Mouse (Mus musculus) adrenal gland, adult 18-20 months (tissue): ENCODE results near the gene Art3. TPM values are rescaled to one million over a fixed set of nuclear protein-coding genes. Genes with fewer than 3 reads are reported as not detected.

Experiments used
- DNase-seq, 2 experiments: peaks; one replicate each; pipeline ENCODE4 v3.0.0; 2021 to 2022; ENCODE audit warnings: low spot score in 2 of 2
- total RNA-seq, 2 experiments: library from RNA; stranded (reverse); gene quantifications; 1 replicate in 1 of 2; 2 replicates in 1 of 2; pipeline ENCODE4 v1.2.3; 2021

The Art3 gene
- total RNA-seq, 2 experiments from 2014 or later = 48.5 to 78.3 TPM

- no peak for DNase-seq
These were observed 43.7 kb downstream of the Art3 start for GRCm38 (mm10) chr5:92375368-92375767.

- no peak for DNase-seq
These were observed 45.3 kb downstream of the Art3 start for GRCm38 (mm10) chr5:92376795-92377405.

GRCm38 (mm10) chr5:92381550-92382348 is 50.1 kb downstream of the Art3 start:
- DNase-seq = peak; percentile 69 to 79

GRCm38 (mm10) chr5:92382349-92382679 is 50.7 kb downstream of the Art3 start:
- no peak for DNase-seq

GRCm38 (mm10) chr5:92383747-92384146 is 52.1 kb downstream of the Art3 start:
- DNase-seq = no peak

GRCm38 (mm10) chr5:92384855-92385254 is 53.2 kb downstream of the Art3 start:
- no peak for DNase-seq

- DNase-seq = no peak
These were observed 54.5 kb downstream of the Art3 start for GRCm38 (mm10) chr5:92386102-92386501.

GRCm38 (mm10) chr5:92386643-92387042 is 55.0 kb downstream of the Art3 start:
- DNase-seq = no peak

- no peak for DNase-seq
These were observed 55.8 kb downstream of the Art3 start for GRCm38 (mm10) chr5:92387433-92387832.

- no peak for DNase-seq
These were observed 58.4 kb downstream of the Art3 start for GRCm38 (mm10) chr5:92389977-92390376.

GRCm38 (mm10) chr5:92390615-92391014 is 59.0 kb downstream of the Art3 start:
- no peak for DNase-seq

- no peak for DNase-seq
These were observed 60.9 kb downstream of the Art3 start for GRCm38 (mm10) chr5:92392542-92392941.

- no peak for DNase-seq
These were observed 62.2 kb downstream of the Art3 start for GRCm38 (mm10) chr5:92393863-92394262.

- DNase-seq = no peak
These were observed 64.1 kb downstream of the Art3 start for GRCm38 (mm10) chr5:92395764-92396163.

- no peak for DNase-seq
These were observed 64.8 kb downstream of the Art3 start for GRCm38 (mm10) chr5:92396476-92396875.

GRCm38 (mm10) chr5:92398153-92398552 is 66.5 kb downstream of the Art3 start:
- peak; percentile 72 for DNase-seq

GRCm38 (mm10) chr5:92402816-92403215 is 71.2 kb downstream of the Art3 start:
- DNase-seq = no peak

GRCm38 (mm10) chr5:92403562-92404399 is 72.2 kb downstream of the Art3 start:
- DNase-seq = no peak

GRCm38 (mm10) chr5:92404400-92404678 is 72.7 kb downstream of the Art3 start:
- DNase-seq = no peak

GRCm38 (mm10) chr5:92409361-92410155 is 77.9 kb downstream of the Art3 start:
- DNase-seq = no peak

GRCm38 (mm10) chr5:92410486-92410885 is 78.9 kb downstream of the Art3 start:
- no peak for DNase-seq
